Mouse (Mus musculus): Measurements from ENCODE around the gene Vrtn. TPM values are rescaled to one million over a fixed set of nuclear protein-coding genes. Genes with fewer than 3 reads are reported as not detected.
A peak's percentile ranks its signal among the peaks of the same experiment; 100 is the strongest.

Vrtn gene
- total and polyA plus RNA-seq, 3 experiments = not detected

GRCm38 (mm10) chr12:84671646-84672045 lies 30.8 kb downstream of the Vrtn start:
- Histone ChIP-seq H3K9ac (ENCODE audit: low read depth, low read length) (no peak overlapping the region), H3K4me3 (no peak overlapping the region), H3K4me1 (ENCODE audit: control insufficient read depth, insufficient read depth, low read length) (no peaks in the 10 kb centered on the region), H3K27me3 (ENCODE audit: control insufficient read depth, insufficient read depth, low read length) (no peaks in the 10 kb centered on the region), H3K36me3 (ENCODE audit: control insufficient read depth, insufficient read depth, low read length) (no peaks in the 10 kb centered on the region), H3K27ac (no peak overlapping the region), H3K79me2 (replicated peaks; ENCODE audit: control insufficient read depth, insufficient read depth, low read length) (no peaks in the 10 kb centered on the region)
- TF ChIP-seq CTCF (IDR thresholded peaks at IDR 0.05) (no peak), POLR2A (IDR thresholded peaks at IDR 0.05; ENCODE audit: insufficient read depth, low read depth, low read length) (no peak), EP300 (IDR thresholded peaks at IDR 0.05; ENCODE audit: insufficient read depth, low read depth, low read length) (no peak)
- DNase-seq = no peak
- 14% methylated on average over 10 of the region's 10 CpGs for WGBS
- intact Hi-C loops (cut with DNase I) = loop anchor here (5.0 kb wide), 1 partner anchor 86 kb away; no protein-coding TSS in a partner anchor

DNA sequence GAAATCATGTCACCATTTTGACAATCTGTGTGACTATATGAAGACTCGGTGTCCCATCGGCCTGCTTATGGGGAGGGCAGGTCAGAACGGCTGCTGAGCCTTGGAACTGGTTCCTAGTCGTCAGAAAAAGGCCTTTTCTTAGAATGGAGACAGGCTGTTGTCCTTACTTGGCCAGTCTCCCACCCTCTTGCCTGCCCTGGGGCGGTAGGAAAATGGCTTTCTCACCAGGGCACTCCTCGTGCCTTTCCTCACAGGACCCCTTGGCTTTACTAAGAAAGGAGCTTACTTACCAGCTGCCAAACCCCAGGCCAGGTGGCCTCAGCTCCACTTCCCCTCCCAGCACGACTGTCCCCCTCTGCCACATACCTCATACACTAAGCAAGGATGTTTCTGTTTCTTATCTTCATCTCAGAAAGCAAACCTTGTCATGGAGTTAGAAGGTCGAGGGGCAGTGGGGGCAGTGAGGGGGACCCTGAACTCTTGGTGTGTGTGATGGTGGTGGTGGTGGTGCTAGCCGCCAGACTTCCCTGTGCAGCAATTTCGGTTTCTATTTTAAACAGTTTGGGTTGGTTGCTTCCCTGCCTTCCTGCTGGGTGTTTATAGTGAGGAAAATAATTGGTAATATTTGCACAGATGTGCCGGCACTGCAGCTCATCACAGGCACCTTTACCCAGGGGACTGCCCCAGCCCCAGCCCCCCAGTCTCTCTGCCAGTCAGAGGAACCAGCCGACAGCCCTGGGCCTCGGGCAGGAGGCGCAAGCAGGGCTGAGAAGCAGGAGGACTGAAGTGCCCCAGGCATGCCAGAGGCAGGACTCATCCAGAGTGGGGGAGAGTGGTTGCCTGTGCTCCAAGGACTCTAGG lies 34.1 kb downstream of the Vrtn start:
- no peaks in the 10 kb centered on the region for H3K27me3 ChIP-seq (ENCODE audit: control insufficient read depth, insufficient read depth, low read length)
- H3K4me1 ChIP-seq (ENCODE audit: control insufficient read depth, insufficient read depth, low read length) = no peaks in the 10 kb centered on the region
- H3K4me3 ChIP-seq = no peak overlapping the region
- H3K27ac ChIP-seq = no peak overlapping the region
- peak in 1 of 2 experiments; percentile 9 for DNase-seq
- H3K79me2 ChIP-seq (replicated peaks; ENCODE audit: control insufficient read depth, insufficient read depth, low read length) = no peaks in the 10 kb centered on the region
- WGBS = 37% methylated on average over 14 of the region's 14 CpGs
- no peak for TF ChIP-seq EP300 (IDR thresholded peaks at IDR 0.05; ENCODE audit: insufficient read depth, low read depth, low read length)
- no peak for TF ChIP-seq POLR2A (IDR thresholded peaks at IDR 0.05; ENCODE audit: insufficient read depth, low read depth, low read length)
- no peaks in the 10 kb centered on the region for H3K36me3 ChIP-seq (ENCODE audit: control insufficient read depth, insufficient read depth, low read length)
- intact Hi-C loops (cut with DNase I) = loop anchor here (5.0 kb wide), 1 partner anchor 82 kb away; no protein-coding TSS in a partner anchor
- no peak overlapping the region for H3K9ac ChIP-seq (ENCODE audit: low read depth, low read length)

- TF ChIP-seq EP300 (IDR thresholded peaks at IDR 0.05; ENCODE audit: insufficient read depth, low read depth, low read length) (no peak), CTCF (IDR thresholded peaks at IDR 0.05) (no peak), POLR2A (IDR thresholded peaks at IDR 0.05; ENCODE audit: insufficient read depth, low read depth, low read length) (no peak)
- Histone ChIP-seq H3K79me2 (replicated peaks; ENCODE audit: control insufficient read depth, insufficient read depth, low read length) (no peaks in the 10 kb centered on the region), H3K9ac (ENCODE audit: low read depth, low read length) (no peak overlapping the region), H3K36me3 (ENCODE audit: control insufficient read depth, insufficient read depth, low read length) (no peaks in the 10 kb centered on the region), H3K27ac (no peak overlapping the region), H3K4me1 (ENCODE audit: control insufficient read depth, insufficient read depth, low read length) (no peaks in the 10 kb centered on the region), H3K27me3 (ENCODE audit: control insufficient read depth, insufficient read depth, low read length) (no peaks in the 10 kb centered on the region), H3K4me3 (no peak overlapping the region)
- WGBS = 74% methylated on average over 3 of the region's 3 CpGs
- DNase-seq = no peak
- intact Hi-C loops (cut with DNase I) = no loop called here
Measured at GRCm38 (mm10) chr12:84676011-84676410, 35.2 kb downstream of the Vrtn start.

DNA sequence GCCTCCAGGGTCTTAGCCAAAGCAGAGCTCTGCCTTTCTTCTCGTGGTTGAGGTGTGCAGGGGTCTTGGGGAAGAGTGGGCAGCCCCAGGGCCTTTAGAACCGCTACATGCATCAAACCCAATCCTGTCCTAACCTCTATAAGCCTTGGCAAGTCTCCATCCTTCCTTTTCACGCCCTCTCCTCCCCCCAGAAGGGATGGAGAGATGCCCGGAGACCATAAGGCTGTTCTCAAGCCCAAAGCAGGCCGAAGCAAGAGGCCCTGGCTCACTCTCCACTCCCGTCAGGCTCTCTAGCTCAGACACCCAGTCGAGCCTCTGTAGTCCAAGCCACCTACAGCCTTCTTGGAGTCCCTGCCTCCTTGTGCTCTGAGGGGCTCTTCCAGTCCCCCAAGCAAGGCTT lies 43.8 kb downstream of the Vrtn start:
- no peaks in the 10 kb centered on the region for H3K27me3 ChIP-seq (ENCODE audit: control insufficient read depth, insufficient read depth, low read length)
- H3K36me3 ChIP-seq (ENCODE audit: control insufficient read depth, insufficient read depth, low read length) = no peaks in the 10 kb centered on the region
- no peak overlapping the region for H3K27ac ChIP-seq
- H3K4me1 ChIP-seq (ENCODE audit: control insufficient read depth, insufficient read depth, low read length) = no peaks in the 10 kb centered on the region
- no peak overlapping the region for H3K9ac ChIP-seq (ENCODE audit: low read depth, low read length)
- no peak for DNase-seq
- 57% methylated on average over 7 of the region's 7 CpGs for WGBS
- no peak overlapping the region for H3K4me3 ChIP-seq
- H3K79me2 ChIP-seq (replicated peaks; ENCODE audit: control insufficient read depth, insufficient read depth, low read length) = no peaks in the 10 kb centered on the region
- intact Hi-C loops (cut with DNase I) = no loop called here
- TF ChIP-seq CTCF (IDR thresholded peaks at IDR 0.05) = no peak
- no peak for TF ChIP-seq EP300 (IDR thresholded peaks at IDR 0.05; ENCODE audit: insufficient read depth, low read depth, low read length)
- no peak for TF ChIP-seq POLR2A (IDR thresholded peaks at IDR 0.05; ENCODE audit: insufficient read depth, low read depth, low read length)

- Histone ChIP-seq H3K27me3 (ENCODE audit: control insufficient read depth, insufficient read depth, low read length) (no peaks in the 10 kb centered on the region), H3K4me3 (no peak overlapping the region), H3K36me3 (ENCODE audit: control insufficient read depth, insufficient read depth, low read length) (no peaks in the 10 kb centered on the region), H3K9ac (ENCODE audit: low read depth, low read length) (no peak overlapping the region), H3K27ac (no peak overlapping the region), H3K79me2 (replicated peaks; ENCODE audit: control insufficient read depth, insufficient read depth, low read length) (no peaks in the 10 kb centered on the region), H3K4me1 (ENCODE audit: control insufficient read depth, insufficient read depth, low read length) (no peaks in the 10 kb centered on the region)
- no peak for DNase-seq
- TF ChIP-seq EP300 (IDR thresholded peaks at IDR 0.05; ENCODE audit: insufficient read depth, low read depth, low read length) (no peak), POLR2A (IDR thresholded peaks at IDR 0.05; ENCODE audit: insufficient read depth, low read depth, low read length) (no peak), CTCF (IDR thresholded peaks at IDR 0.05) (no peak)
- intact Hi-C loops (cut with DNase I) = no loop called here
- 42% methylated on average over 4 of the region's 4 CpGs for WGBS
Measured at GRCm38 (mm10) chr12:84686176-84686575, 45.4 kb downstream of the Vrtn start.

DNA sequence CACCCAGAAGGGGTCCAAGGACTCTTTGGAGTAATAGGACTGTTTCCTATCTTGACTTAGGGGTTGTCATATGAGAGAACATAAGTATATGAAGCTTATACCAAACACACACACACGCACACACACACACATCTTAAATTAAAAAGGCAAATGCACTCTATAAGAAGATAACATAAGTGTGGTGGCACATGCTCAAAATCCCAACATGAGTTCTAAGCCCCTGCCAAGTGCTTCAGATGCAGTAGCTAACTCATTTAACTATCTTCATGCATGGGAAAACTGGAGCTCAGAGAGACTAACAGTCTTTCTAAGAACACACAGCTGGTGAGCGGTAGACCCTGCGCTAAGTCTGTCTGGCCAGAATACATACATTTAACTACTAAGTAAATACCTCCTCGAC lies 46.7 kb downstream of the Vrtn start:
- Histone ChIP-seq H3K9ac (ENCODE audit: low read depth, low read length) (no peak overlapping the region), H3K4me1 (ENCODE audit: control insufficient read depth, insufficient read depth, low read length) (no peaks in the 10 kb centered on the region), H3K27me3 (ENCODE audit: control insufficient read depth, insufficient read depth, low read length) (no peaks in the 10 kb centered on the region), H3K27ac (no peak overlapping the region), H3K4me3 (no peak overlapping the region), H3K79me2 (replicated peaks; ENCODE audit: control insufficient read depth, insufficient read depth, low read length) (no peaks in the 10 kb centered on the region), H3K36me3 (ENCODE audit: control insufficient read depth, insufficient read depth, low read length) (no peaks in the 10 kb centered on the region)
- 84% methylated on average over 4 of the region's 4 CpGs for WGBS
- no peak for TF ChIP-seq POLR2A (IDR thresholded peaks at IDR 0.05; ENCODE audit: insufficient read depth, low read depth, low read length)
- TF ChIP-seq EP300 (IDR thresholded peaks at IDR 0.05; ENCODE audit: insufficient read depth, low read depth, low read length) = no peak
- no peak for TF ChIP-seq CTCF (IDR thresholded peaks at IDR 0.05)
- no peak for DNase-seq
- intact Hi-C loops (cut with DNase I) = no loop called here

Data from heart, adult 2 months (tissue).